Mouse (Mus musculus): Measurements from ENCODE around the gene Dnajc8. TPM values are rescaled to one million over a fixed set of nuclear protein-coding genes. Genes with fewer than 3 reads are reported as not detected.

The Dnajc8 gene
- 140 and 147 TPM in 2 replicates for polyA plus RNA-seq (2015; fragmentation: Nextera tagmentation; extraction: Ambion mirVana)

- Histone ChIP-seq H3K9ac (peak within 1 kb of the TSS; percentile 100), H3K27ac (peak within 1 kb of the TSS; percentile 83), H3K36me3 (0 out of 2 replicates have a peak, but pooled peaks cover 14% of the 10 kb centered on the region), H3K27me3 (replicated peaks) (no peaks in the 10 kb centered on the region), H3K4me3 (replicated peaks) (peak within 1 kb of the TSS; percentile 100), H3K4me1 (peaks cover 12% of the 10 kb centered on the region), H3K4me2 (peak within 1 kb of the TSS; percentile 81), H3K9me3 (no peaks in the 10 kb centered on the region)
- WGBS = under 1% methylated on average over 60 of the region's 60 CpGs
- ATAC-seq (ENCODE audit: insufficient read depth, low FRiP score, low read depth) = peak; percentile 74
Observed at GRCm38 (mm10) chr4:132535406-132536121, at the start of gene Dnajc8. TSS of gene Dnajc8 (plus strand) at chr4:132535550.

DNA sequence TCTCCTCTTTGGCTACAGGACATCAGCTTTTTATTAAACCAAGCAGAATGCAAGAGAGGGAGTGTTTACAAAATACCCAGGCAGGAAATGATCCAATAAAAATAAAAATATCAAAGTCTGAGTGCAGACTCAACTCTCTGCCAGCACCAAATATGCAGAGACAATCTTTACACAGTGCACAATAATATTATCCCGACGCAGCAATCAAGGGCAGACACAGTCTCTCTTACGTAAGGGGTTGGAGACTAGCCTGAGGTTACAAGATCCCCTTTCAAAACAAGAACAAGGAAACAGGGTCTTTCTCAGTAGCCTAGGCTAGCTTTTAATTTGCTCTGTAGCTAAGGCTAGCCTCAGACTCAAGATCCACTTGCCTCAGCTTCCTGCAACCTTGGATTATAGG lies 46.8 kb upstream of the Dnajc8 start:
- H3K27ac ChIP-seq = no peak overlapping the region
- H3K27me3 ChIP-seq (replicated peaks) = no peaks in the 10 kb centered on the region
- WGBS = 75% methylated on average over 3 of the region's 3 CpGs
- H3K9ac ChIP-seq = no peak overlapping the region
- no peaks in the 10 kb centered on the region for H3K9me3 ChIP-seq
- H3K4me3 ChIP-seq (replicated peaks) = no peak overlapping the region
- ATAC-seq (ENCODE audit: insufficient read depth, low FRiP score, low read depth) = no peak
- peaks cover under 1% of the 10 kb centered on the region for H3K4me1 ChIP-seq
- no peak overlapping the region for H3K4me2 ChIP-seq
- peaks cover 5% of the 10 kb centered on the region; the same call in 1 of the 2 replicates for H3K36me3 ChIP-seq

DNA sequence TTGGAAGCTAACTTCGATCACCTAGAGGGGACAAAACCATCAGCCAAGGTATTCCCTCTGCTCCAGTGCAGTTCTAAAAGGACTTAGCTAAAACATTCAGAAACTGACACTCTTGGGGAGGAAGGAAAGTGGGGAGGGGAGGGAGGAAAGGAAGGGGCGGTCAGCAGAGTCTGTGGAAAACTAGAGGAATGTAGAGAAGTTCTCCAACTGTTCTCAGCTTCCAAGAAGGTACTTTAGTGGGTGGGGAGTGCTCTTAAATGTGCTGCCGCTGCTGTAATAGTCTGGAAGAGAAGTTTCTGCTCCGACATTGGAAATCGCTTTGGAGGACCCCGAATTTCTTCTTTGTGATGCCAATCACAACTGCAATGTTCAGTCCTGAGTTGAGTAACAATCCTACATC lies 46.4 kb upstream of the Dnajc8 start:
- WGBS = 69% methylated on average over 6 of the region's 6 CpGs
- no peaks in the 10 kb centered on the region; the same call in 1 of the 2 replicates for H3K4me1 ChIP-seq
- H3K9me3 ChIP-seq = no peaks in the 10 kb centered on the region
- H3K36me3 ChIP-seq = peaks cover 9% of the 10 kb centered on the region
- H3K27me3 ChIP-seq (replicated peaks) = no peaks in the 10 kb centered on the region
- no peak for ATAC-seq (ENCODE audit: insufficient read depth, low FRiP score, low read depth)
- no peak overlapping the region for H3K4me3 ChIP-seq (replicated peaks)
- no peak overlapping the region for H3K27ac ChIP-seq
- no peak overlapping the region for H3K9ac ChIP-seq
- H3K4me2 ChIP-seq = no peak overlapping the region

DNA sequence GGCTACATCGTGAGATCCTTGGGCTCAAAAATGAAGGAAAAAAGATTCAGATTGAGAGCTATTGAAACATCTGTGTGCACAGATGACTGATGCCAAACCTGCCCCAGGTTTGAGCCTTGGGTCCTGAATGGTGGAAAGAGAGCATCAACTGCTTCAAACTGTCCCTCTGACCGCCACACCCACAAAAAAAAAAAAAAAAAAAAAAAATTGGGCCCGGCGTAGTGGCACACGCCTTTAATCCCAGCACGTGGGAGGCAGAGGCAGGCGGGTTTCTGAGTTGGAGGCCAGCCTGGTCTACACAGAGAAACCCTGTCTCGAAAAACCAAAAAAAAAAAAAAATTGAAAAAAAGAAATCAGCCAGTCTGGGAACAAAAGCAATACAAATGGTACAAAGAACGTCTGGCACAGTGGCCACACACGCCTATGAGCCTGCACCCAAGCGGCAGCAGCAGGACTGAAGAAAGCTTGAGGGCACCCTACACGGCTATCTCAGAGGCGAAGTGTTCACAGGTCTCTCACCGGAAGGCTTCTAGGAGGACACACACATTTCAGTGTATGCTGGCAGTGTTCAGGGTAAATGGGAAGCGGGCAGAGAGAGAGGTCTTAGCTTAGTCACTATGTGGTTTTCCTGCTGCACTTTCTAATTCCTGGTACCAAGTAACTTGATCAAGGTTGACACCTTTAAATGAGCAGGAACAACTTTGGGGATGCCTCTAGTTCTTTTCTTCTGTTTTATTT lies 44.9 kb upstream of the Dnajc8 start:
- H3K27me3 ChIP-seq (replicated peaks) = no peaks in the 10 kb centered on the region
- H3K9ac ChIP-seq = no peak overlapping the region
- no peaks in the 10 kb centered on the region for H3K9me3 ChIP-seq
- H3K4me3 ChIP-seq (replicated peaks) = no peak overlapping the region
- H3K36me3 ChIP-seq = peaks cover 10% of the 10 kb centered on the region
- no peak overlapping the region for H3K4me2 ChIP-seq
- no peak overlapping the region for H3K27ac ChIP-seq
- H3K4me1 ChIP-seq = no peaks in the 10 kb centered on the region; the same call in 1 of the 2 replicates
- 85% methylated on average over 15 of the region's 15 CpGs for WGBS
- ATAC-seq (ENCODE audit: insufficient read depth, low FRiP score, low read depth) = no peak

GRCm38 (mm10) chr4:132491057-132491456 lies 44.3 kb upstream of the Dnajc8 start:
- no peak overlapping the region for H3K4me3 ChIP-seq (replicated peaks)
- H3K27me3 ChIP-seq (replicated peaks) = no peaks in the 10 kb centered on the region
- WGBS = 89% methylated on average over 8 of the region's 8 CpGs
- H3K9me3 ChIP-seq = no peaks in the 10 kb centered on the region
- no peaks in the 10 kb centered on the region; the same call in 1 of the 2 replicates for H3K4me1 ChIP-seq
- H3K27ac ChIP-seq = no peak overlapping the region
- ATAC-seq (ENCODE audit: insufficient read depth, low FRiP score, low read depth) = no peak
- H3K4me2 ChIP-seq = no peak overlapping the region
- H3K9ac ChIP-seq = no peak overlapping the region
- peaks cover 14% of the 10 kb centered on the region for H3K36me3 ChIP-seq

- 78% methylated on average over 6 of the region's 6 CpGs for WGBS
- Histone ChIP-seq H3K4me1 (no peaks in the 10 kb centered on the region; the same call in 1 of the 2 replicates), H3K36me3 (peaks cover 16% of the 10 kb centered on the region), H3K4me3 (replicated peaks) (no peak overlapping the region), H3K27me3 (replicated peaks) (no peaks in the 10 kb centered on the region), H3K4me2 (no peak overlapping the region), H3K27ac (no peak overlapping the region), H3K9me3 (no peaks in the 10 kb centered on the region), H3K9ac (no peak overlapping the region)
- peak; percentile 31; the same call in 1 of the 2 replicates for ATAC-seq (ENCODE audit: insufficient read depth, low FRiP score, low read depth)
Observed at GRCm38 (mm10) chr4:132491748-132492147, 43.6 kb upstream of the Dnajc8 start.

GRCm38 (mm10) chr4:132492178-132493060 lies 42.9 kb upstream of the Dnajc8 start:
- peaks cover 21% of the 10 kb centered on the region for H3K36me3 ChIP-seq
- H3K27me3 ChIP-seq (replicated peaks) = no peaks in the 10 kb centered on the region
- H3K4me3 ChIP-seq (replicated peaks) = no peak overlapping the region
- 59% methylated on average over 10 of the region's 10 CpGs for WGBS
- no peak overlapping the region for H3K4me2 ChIP-seq
- no peak overlapping the region for H3K27ac ChIP-seq
- no peak for ATAC-seq (ENCODE audit: insufficient read depth, low FRiP score, low read depth)
- no peak overlapping the region for H3K9ac ChIP-seq
- H3K4me1 ChIP-seq = no peaks in the 10 kb centered on the region; the same call in 1 of the 2 replicates
- no peaks in the 10 kb centered on the region for H3K9me3 ChIP-seq

DNA sequence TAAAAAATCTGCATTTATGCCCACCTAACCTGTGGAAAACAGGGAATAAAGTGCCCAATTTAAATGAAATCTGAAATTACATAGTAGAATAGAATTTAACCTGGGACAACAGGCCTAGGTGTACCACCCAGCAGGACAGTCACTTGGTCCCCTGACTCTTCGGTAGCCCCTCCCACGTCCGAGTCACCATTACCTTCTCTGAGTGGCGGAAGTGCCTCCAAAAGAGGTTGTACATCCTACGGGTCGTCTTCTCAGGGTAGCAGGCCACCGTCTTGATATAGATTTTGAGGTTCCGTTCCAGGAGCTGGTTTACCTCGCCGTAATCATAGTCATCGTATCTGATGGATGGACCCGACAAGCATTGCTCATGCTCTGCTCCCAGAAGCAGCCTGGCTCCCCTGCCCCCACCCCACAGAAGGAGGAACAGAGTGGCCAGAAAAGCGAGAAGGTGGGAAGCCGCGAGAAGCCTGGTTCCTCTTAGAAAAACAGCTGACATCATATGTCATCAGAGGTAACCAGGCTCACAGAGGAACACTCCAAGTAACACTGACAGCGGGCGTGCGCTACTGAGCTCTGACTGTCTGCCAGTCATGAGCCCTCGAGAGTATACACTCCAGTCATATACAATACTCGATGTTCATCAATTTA lies 41.0 kb upstream of the Dnajc8 start:
- H3K27ac ChIP-seq = no peak overlapping the region
- ATAC-seq (ENCODE audit: insufficient read depth, low FRiP score, low read depth) = no peak
- H3K4me1 ChIP-seq = no peaks in the 10 kb centered on the region; the same call in 1 of the 2 replicates
- no peak overlapping the region for H3K4me2 ChIP-seq
- no peaks in the 10 kb centered on the region for H3K9me3 ChIP-seq
- H3K36me3 ChIP-seq = peaks cover 21% of the 10 kb centered on the region
- WGBS = 85% methylated on average over 20 of the region's 20 CpGs
- no peak overlapping the region for H3K9ac ChIP-seq
- H3K4me3 ChIP-seq (replicated peaks) = no peak overlapping the region
- H3K27me3 ChIP-seq (replicated peaks) = no peaks in the 10 kb centered on the region

DNA sequence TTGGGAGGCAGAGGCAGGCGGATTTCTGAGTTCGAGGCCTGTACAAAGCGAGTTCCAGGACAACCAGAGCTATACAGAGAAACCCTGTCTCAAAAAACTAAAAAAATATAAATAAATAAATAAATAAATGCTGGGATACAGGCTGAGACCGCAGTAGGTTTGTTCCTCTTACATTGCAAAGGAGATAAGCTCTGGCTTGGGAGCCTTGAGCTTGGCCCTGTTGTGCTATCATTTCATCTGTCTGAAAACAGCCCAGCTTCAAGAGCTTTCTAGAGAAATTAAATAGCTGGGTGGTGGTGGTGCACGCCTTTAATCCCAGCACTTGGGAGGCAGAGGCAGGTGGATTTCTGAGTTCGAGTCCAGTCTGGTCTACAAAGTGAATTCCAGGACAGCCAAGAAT lies 33.7 kb upstream of the Dnajc8 start:
- no peak for ATAC-seq (ENCODE audit: insufficient read depth, low FRiP score, low read depth)
- Histone ChIP-seq H3K9ac (no peak overlapping the region), H3K27ac (no peak overlapping the region), H3K4me1 (0 out of 2 replicates have a peak, but pooled peaks cover 4% of the 10 kb centered on the region), H3K9me3 (no peaks in the 10 kb centered on the region), H3K36me3 (peaks cover 7% of the 10 kb centered on the region; the same call in 1 of the 2 replicates), H3K4me2 (no peak overlapping the region), H3K27me3 (replicated peaks) (no peaks in the 10 kb centered on the region), H3K4me3 (replicated peaks) (no peak overlapping the region)
- WGBS = 92% methylated on average over 6 of the region's 6 CpGs

GRCm38 (mm10) chr4:132503344-132503743 lies 32.0 kb upstream of the Dnajc8 start:
- Histone ChIP-seq H3K4me1 (peaks cover 8% of the 10 kb centered on the region; the same call in 1 of the 2 replicates), H3K27me3 (replicated peaks) (no peaks in the 10 kb centered on the region), H3K36me3 (no peaks in the 10 kb centered on the region), H3K4me2 (no peak overlapping the region), H3K9ac (no peak overlapping the region), H3K27ac (no peak overlapping the region), H3K4me3 (replicated peaks) (no peak overlapping the region), H3K9me3 (no peaks in the 10 kb centered on the region)
- peak; percentile 30; the same call in 1 of the 2 replicates for ATAC-seq (ENCODE audit: insufficient read depth, low FRiP score, low read depth)
- WGBS = 58% methylated on average over 11 of the region's 11 CpGs

Data from stomach, embryonic 15.5 days (tissue).